Mouse (Mus musculus): ENCODE measurements around the gene Nagpa.

Nagpa gene

DNA sequence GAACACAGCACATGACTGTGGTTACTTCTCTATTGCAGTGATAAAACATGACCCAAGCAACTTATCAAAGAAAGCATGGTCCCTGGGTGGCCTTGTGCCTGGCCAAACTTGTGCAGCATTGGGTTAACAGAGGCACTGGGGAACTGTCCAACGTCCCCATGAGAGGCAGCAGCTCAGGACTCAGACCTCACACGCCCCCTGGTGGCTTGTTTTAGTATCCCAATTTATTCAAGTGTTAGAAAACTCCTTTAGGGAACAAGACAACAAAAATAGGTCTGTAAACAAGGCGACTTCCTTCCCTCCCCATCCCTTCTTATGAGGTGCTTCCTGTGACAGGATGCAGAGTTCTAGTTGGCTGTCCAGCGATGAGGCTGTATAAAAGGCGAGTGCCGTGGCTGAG lies 8.7 kb downstream of the Nagpa start:
- peak in 1 of 2 experiments; percentile 66 for DNase-seq (ENCODE audit: low spot score in 2 of 2)

DNA sequence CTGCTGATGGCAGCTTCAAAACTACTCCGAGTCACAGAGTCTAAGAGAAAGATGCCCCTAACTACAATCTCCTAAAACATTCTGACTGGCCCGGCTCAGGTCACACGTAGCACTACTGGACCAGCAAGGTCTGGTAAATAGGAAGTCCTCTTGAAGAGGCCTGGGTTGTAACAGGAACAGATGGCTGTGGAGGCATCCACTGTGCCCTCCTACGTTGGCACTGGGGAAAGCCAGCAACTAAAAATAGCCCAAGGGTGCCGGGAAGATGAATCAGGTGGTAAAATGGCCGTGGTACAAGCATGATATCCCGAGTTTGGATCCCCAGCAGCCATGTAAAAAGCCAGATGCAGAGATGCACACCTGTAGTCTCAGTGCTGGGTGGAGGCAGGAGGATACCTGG lies 17.6 kb downstream of the Nagpa start:
- peak in 1 of 2 experiments; percentile 62 for DNase-seq (ENCODE audit: low spot score in 2 of 2)

DNA sequence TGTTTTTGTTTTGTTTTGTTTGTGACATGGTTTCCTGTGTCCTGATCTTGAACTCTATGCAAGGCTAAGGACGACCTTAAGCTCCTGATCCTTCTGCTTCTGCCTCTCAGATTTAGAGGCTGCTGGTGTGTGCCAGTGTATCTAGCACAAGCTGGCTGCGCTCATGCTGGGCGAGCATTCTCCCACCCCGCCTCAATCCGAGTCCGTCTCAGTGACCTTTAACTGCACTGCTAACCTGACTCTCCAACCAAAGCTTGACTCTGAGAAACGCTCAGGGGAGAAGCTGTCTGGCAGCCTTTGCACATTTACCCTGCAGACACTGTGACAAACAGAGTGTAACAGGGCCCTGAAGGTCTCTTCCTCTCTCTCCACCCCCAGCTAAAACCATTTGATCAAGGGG lies 18.1 kb downstream of the Nagpa start:
- no peak for DNase-seq (ENCODE audit: low spot score in 2 of 2)

DNA sequence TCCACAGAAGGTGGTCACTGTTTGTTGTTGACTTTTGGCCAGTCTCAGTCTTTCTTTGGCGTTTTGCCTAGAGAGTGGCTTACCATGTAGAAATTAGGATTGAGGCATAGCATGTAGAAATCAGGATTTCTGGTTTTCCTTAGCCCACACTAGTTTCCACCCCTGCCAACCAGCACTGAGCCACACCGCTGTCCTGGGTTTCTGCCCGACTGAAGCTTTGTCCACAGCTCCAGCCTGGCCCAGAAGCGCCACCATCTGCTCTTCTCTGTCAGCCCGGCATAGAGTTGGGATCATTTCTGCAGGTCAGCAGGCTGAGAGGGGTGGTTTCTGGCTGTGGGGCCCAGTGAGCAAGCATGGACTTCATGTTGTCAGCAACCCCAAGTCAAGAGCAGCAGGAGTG lies 18.9 kb downstream of the Nagpa start:
- no peak for DNase-seq (ENCODE audit: low spot score in 2 of 2)

DNA sequence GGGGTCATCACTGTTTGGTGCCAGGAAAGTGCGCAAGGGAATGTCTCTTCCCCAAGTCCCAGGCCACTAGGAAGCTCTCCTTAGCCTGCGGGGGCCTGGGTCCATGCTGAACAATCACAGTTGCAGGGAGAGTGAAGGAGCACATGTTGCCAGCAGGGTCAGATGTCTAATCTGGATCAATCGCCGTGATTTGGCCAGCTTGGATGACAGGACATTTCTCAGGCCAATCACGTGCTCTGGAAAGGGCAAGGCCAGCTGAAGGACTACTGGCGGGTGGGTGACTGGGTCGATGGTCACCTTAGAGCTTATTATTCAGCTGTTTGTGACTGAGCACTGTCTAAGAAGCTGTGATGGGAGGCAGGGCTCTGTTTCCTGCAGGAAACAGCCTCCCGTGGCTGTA lies 19.7 kb downstream of the Nagpa start:
- no peak for DNase-seq (ENCODE audit: low spot score in 2 of 2)

DNA sequence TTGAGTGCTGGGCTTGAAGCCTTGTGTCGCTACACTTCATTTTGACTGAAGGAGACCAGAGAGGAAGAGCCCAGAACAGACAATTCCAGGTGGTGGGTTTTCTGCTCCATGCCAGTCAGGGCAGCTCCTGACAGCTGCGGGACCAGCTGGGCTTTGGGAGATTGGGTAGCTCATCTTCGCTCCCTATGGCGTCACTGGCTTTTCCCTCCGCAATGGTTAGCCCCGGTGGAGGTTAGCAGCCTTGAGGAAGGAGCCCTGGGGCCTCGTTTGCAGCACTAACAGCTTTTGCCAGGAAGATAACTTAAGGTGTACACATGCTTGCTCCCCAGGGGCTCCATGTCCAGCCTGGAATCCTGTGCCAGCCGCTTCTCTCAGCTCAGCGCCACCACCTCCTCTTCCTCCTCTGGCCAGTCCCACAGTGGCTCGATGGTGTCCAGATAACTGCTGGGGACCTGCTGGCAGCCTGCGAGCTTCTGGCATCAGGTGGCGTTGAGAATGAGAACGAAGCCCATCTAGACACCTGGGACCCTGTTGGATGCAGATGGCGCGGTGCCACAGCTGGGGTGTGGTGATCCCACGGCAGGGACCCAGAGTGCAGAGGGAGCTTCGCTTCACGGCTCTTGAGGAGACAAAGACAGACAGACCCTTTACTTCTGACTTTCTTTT lies 20.4 kb downstream of the Nagpa start:
- no peak for DNase-seq (ENCODE audit: low spot score in 2 of 2)

DNA sequence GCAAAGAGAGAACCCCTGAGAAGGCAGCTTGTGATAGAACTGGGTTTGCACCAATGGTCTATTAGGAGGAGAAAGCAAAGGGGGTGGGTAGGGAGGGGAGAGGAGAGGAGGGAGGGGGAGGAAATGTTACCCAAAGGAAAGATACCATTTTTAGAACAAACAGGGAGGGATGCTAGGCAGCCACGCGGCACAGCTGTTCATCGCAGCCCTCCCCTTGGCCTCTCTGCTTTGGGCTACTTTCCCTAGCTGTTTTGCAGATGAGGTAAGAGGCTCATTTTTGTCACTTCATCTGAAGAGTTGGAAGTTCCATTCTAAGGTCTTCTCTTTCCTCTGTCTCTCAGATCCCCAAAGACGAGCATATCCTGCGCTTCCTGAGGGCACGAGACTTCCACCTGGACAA lies 31.2 kb downstream of the Nagpa start:
- DNase-seq (ENCODE audit: low spot score in 2 of 2) = no peak

DNA sequence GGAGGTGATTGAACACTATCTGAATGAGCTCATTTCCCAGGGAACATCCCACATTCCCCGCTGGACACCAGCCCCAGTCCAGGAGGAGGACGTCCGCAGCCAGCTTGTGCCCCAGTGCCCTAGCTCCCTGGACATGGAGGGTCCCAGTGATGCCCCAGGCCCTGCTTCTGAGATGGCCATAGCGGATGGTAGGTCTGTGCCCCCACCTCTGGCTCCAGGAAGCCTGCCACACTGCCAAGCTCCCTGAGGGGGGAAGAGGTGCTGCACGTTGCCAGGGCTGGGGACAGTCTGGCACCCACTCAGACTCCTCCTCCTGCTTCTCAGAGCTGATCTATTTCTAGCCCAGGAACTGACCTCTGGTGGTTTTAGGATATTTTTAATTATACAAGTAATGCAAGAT lies 35.0 kb downstream of the Nagpa start:
- no peak for DNase-seq (ENCODE audit: low spot score in 2 of 2)

DNA sequence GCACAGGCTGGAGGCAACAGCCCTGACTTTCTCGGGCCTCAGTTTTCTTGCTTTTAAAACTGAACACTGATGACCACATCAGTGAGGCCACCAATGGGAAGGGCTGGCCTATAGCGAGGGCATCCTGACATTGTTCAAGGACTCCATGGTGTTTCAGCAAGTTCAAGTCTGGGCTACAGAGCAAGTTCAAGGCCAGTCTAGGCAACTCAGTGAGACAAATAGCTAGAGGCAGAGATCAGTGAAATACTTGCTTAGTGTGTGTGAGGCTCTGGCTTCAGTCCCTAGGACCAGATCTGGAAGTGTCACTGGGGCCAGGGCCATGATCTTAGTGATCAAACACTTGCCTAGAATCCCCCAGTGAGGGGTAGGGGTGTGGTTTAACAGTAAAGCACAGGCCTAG lies 35.8 kb downstream of the Nagpa start:
- DNase-seq (ENCODE audit: low spot score in 2 of 2) = no peak

DNA sequence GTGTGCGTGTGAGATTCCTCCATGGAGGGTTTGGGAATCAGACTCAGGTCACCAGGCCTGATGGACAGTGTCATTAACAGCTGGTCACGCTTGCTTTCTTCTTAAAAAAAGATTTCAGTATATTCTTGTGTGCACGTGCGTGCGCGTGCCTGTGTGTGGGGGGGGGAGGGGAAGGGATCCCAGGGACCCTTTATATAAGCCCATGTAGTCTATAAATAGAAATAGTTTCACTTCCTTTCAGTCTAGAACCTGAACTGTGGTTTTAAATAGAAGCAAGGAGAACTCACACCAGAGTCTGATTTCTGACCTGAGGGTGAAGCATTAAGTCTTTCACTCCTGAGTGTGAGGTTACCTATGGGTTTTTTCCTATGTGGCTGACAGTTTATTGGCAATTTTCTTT lies 39.5 kb downstream of the Nagpa start:
- no peak for DNase-seq (ENCODE audit: low spot score in 2 of 2)

DNA sequence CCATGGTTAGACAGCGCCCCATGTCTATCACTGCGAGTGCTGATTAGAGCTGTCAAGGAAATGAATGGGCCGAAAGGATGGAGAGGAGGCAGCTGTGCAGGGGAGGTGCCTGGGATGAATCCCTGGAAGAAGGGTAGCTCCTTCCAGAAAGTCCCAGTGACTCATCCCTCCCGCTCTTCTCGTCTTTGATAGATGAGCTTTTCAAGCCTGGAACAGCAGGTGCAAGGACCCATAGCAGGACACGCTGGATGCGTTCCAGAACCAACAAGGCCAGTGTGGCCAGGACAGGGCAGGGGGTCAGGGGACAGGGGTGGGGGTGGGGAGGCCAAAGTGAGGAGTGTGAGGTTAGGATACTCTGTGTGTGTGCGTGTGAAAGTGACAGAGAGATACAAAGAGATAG lies 44.6 kb downstream of the Nagpa start:
- DNase-seq (ENCODE audit: low spot score in 2 of 2) = peak in 1 of 2 experiments; percentile 30

DNA sequence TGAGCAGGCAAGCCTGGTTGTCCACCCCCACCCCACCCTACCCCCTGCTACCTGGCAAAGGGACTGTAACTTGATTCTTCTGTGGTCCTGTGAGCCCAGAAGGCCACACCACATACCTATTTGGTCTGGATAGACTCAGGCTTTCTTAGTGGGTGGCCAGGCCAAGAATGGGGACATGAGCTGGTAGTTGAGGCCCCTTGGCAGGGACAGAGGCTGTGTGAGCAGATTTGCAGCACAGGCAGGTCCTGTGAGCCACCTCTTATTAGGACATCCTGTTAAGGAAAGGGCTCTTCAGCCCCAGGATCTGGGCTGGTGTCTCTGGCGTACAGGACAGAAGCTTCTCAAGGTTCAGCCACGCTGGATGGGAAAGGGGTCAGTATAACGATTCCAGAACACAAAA lies 46.7 kb downstream of the Nagpa start:
- DNase-seq (ENCODE audit: low spot score in 2 of 2) = no peak

DNA sequence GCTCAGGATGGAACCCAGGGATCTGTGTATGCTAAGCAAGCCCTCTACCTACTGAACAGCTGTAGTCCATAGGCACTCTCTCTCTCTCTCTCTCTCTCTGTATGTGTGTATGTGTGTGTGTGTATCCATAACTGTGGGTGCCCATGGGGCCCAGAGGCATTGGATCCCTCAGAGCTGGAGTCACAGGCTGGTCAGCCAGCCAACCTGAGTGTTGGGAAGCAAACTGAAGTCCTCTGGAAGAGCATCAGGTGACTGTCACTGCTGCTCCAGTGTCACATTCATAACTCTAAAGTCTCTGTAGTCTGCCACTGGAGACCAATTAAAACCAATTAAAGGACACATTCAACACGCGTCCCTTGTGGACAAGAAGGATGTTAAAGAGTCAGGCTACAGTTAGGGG lies 47.3 kb downstream of the Nagpa start:
- DNase-seq (ENCODE audit: low spot score in 2 of 2) = no peak

DNA sequence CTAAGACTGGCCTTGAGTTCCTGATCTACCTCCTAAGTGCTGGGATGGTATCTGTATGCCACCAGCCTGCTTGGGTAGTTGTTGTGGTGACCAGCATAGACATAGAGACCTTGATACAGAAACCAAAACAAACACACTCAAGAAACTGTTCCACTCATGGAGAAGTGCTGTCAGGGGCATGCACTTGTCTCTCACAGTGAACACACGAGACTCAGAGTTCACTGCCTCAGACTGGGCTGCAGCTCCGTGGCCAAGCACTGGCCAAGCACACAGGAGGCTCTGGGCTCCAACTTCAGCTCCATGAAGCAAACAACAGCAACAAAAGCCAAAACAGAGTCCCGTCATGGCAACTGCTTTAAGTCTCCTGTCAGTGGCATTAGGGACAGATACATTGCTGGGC lies 48.8 kb downstream of the Nagpa start:
- DNase-seq (ENCODE audit: low spot score in 2 of 2) = no peak

DNA sequence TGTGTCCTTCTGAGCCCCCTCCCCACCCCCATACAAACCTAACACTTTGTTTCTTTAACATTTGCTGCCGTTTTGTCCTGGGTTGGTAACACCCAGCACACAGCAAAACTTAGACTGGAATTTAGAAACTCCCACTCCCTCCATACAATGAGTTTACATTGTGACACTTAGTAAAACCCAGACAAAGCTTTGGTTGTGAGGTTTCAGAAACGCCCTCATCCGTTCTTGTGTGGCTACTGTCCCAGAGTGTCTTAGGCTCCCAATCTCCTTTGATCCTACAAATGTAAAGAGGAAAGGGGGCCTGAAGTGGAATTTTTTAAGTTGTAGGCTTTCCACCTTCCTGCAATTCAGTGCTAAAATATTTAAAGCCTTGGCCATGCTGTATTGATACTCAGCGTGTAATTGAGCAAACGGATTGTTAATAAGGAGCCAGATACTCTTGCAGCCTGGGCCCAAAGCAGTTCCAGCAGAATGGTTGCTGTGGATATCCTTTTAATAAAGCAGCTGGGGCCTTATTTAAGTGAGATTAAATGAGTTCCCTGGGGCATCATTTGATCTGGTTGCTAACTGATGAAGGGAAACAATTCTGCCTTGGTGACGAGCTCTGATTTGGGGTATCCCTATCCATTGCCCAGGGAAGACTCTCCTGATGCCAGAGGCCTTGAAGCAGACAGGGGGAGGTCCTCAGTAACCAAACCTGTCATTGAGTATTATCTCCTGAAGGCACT lies 50.3 kb downstream of the Nagpa start:
- DNase-seq (ENCODE audit: low spot score in 2 of 2) = no peak

DNA sequence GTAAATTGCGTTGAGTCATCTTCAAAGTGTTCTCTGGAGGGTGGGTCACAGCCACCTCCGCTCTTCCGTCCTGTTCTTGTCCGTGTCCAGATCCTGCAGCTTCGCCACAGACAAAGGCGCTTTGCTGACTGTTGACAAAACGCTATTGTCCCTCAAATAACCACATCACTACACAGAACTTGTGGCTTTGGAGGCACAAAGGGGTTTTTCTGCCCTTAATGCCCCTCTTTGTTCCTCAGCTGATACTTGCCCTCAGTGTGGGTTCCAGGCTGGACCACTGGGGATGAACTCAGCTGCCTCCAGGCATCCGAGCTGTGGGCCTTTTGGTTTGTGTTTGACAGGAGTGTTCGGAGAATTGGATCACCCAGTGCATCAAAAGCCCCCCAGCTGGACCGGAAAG lies 53.3 kb downstream of the Nagpa start:
- peak in 1 of 2 experiments; percentile 39 for DNase-seq (ENCODE audit: low spot score in 2 of 2)

DNA sequence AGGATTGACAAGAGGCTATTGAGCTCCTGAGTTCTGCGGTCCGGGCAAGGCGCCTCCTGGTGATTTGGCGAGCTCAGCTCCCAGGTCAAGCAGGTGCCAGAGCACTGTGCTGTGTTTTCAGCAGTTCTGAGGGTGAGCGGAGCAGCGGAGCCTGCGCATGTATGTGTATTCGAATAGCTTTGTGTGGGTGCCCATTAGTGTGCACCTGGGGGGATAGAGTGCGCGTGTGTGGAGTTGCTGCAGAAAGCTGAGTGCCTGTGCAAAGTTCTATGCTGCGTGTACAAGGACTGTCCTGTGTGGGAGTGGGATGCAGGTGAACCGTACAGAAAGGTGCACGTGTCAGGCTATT lies 56.8 kb downstream of the Nagpa start, which contains the start of gene Sec14l5:
Gene Sec14l5 (plus strand): TSS at position 73 of the 349 bp plus-strand sequence.
- no peak for DNase-seq (ENCODE audit: low spot score in 2 of 2)

DNA sequence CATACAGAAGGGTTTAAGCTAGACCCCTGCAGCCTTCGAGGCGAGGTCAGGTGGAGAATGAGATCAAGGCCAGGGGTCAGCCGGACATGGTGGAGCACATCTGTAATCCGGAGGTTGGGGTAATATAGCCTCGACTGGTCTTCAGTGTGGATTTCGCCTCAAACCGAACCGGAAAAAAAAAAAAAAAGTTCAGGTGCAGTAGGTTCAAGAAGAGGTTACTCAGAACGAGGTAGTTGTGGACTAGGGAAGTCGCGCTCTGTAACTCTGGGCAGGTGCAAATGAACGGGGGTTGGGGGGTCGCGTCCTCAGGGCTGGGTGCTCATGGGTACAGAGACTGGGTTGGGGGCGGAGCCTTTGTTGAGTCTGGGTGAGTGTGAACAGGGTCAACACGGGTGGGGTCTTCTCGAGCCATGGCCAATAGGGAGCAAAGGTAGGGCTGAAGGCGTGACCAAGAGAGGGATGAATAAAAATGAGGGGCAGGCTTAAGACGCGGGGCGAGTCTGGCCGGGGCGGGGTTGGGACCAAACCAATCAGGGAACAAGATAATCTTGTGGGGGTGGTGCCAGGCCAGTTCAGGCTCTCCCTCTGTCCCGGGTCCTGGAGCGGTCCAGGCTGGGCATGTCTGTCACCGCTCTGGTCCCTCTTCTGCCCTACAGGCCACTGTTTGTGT lies 57.3 kb downstream of the Nagpa start:
- peak; percentile 44 to 68 for DNase-seq (ENCODE audit: low spot score in 2 of 2)

DNA sequence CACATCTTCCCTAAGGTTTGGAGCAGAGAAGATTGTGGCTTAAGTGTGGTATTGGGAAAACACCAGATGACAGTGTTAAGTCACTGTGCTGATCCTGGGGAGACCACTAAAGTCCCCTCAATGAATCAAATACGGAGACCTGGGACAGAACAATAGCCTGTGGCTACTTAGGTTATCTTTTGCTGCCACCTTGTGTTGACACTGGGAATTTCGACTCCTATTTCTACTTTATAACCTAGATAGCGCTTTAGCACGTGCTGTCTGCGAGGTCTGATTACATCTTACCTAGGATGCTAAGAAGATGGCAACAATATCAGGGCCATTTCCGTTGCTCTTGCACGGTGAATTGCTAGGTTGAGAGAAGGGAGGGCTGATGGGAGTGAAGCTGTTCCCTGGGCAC lies 58.2 kb downstream of the Nagpa start:
- DNase-seq (ENCODE audit: low spot score in 2 of 2) = peak in 1 of 2 experiments; percentile 89
